Mouse (Mus musculus) spleen, embryonic (tissue): ENCODE measurements around the gene Sim2.

Source experiments
- CTCF ChIA-PET: fragments of 350-600 bp; sonication (Branson Sonifier 250); formaldehyde crosslinking; loops from one replicate; lab custom pipeline; 2022; lab: Charles Lee

Sim2 gene

GRCm38 (mm10) chr16:94094251-94095108, 9.7 kb downstream of the Sim2 start:
- CTCF ChIA-PET: no interaction called here

DNA sequence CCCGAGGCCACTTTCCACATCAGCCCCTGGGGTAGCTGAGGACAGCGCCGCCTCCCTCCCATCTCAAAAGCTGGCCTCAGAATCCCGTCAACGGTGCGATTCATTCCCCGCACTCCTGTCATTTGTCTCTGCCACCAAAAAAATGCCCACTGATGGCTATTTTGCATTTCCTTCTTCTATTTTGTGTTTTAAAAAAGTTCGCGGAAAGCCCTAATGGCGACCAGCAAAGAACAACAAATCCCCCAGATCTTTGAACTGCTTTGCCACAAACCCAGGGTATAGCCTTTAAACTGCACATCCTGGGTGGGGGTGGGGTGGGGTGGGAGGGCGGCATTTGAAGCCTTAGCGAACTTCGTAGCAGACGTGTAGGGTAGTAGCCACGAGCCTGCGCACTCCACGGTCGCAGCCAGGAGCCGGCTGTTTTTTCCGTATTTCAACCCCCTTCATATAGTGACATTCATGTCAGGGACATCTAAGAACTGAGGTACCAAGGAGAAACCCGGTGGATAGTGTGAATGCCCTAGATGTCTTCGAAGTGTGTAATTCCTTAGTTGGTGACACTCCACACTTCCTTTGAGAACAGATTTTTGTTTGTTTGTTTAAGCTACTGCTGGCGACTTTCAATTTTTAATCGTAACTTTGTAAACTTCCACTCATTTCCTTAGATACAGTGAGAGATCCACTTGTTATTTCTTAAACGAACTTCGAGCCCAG, 10.5 kb downstream of the Sim2 start:
- CTCF ChIA-PET: interaction anchor here (0.7 kb wide), 1 partner anchor 62 kb away, joined by 3 read pairs; no protein-coding TSS in a partner anchor

- CTCF ChIA-PET: no interaction called here
These were observed 11.7 kb downstream of the Sim2 start for GRCm38 (mm10) chr16:94096479-94096878.

- CTCF ChIA-PET: no interaction called here
These were observed 13.2 kb downstream of the Sim2 start for GRCm38 (mm10) chr16:94097724-94098455.

DNA sequence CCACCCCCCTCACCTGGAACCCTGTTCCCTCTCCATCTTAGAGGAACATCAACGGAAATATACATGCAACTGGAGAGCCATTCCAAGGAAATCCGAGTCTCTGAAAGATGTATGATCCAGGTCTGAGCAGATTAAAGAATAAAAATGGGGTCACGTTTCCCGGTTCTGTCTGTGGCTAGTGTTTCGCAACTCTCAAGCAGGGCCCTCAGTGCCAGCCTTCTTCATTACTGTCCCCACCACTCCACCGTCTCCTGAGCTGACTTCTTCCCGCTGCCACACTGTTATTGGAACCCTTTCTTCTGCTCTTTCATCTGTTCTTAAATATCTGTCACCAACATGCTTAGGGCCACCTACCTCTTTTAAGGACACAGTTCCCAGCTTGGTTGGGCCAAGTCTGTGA, 28.4 kb downstream of the Sim2 start:
- CTCF ChIA-PET: no interaction called here

- CTCF ChIA-PET: no interaction called here
These were observed 30.0 kb downstream of the Sim2 start for GRCm38 (mm10) chr16:94114693-94115092.

DNA sequence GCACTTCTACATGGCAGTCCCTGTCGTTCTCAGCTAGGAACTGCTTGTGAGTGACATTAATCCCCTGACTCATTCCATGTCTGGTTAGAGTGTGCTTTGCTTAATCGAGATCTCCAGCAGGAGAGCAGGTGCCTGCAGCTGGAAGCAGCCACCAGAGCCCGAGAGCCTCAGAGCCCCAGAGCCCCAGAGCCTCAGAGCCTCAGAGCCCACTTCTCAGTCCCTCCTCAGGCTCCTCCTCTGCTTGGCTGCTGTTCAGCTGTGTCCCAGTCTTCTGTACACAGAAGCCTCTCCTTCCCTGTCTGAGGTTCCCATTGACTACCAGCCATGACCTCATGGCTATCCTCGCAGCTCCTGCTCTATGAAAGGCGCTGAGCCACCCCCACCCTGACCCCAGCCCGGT, 32.6 kb downstream of the Sim2 start:
- CTCF ChIA-PET: no interaction called here

DNA sequence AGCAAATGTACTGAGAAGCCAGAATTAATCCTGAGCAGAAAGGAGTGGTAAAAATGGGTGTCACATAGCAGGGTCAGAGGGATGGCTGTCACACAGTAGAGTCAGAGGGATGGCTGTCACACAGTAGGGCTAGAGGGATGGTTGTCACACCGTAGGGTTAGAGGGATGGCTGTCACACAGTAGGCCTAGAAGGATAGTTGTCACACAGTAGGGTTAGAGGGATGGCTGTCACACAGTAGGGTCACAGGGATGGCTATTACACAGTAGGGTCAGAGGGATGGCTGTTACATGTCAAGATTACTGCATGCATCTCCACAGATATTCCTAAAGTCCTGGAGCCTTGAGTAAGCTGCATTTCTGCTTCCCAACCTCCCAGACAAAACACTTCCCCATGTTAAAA, 33.7 kb downstream of the Sim2 start:
- CTCF ChIA-PET: no interaction called here

GRCm38 (mm10) chr16:94122347-94122746, 37.6 kb downstream of the Sim2 start:
- CTCF ChIA-PET: no interaction called here

DNA sequence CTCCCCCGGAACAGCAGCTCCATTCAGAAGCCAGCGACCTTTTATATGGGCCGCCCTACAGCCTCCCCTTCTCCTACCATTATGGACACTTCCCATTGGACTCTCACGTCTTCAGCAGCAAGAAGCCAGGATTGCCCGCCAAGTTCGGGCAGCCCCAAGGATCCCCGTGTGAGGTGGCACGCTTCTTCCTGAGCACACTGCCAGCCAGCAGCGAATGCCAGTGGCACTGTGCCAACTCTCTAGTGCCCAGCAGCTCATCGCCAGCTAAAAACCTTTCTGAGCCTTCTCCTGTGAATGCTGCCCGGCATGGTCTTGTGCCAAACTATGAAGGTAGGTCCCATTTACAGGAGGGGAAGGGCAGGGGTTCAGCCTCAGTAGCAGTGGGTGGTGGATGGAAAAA, 38.5 kb downstream of the Sim2 start:
- CTCF ChIA-PET: no interaction called here

DNA sequence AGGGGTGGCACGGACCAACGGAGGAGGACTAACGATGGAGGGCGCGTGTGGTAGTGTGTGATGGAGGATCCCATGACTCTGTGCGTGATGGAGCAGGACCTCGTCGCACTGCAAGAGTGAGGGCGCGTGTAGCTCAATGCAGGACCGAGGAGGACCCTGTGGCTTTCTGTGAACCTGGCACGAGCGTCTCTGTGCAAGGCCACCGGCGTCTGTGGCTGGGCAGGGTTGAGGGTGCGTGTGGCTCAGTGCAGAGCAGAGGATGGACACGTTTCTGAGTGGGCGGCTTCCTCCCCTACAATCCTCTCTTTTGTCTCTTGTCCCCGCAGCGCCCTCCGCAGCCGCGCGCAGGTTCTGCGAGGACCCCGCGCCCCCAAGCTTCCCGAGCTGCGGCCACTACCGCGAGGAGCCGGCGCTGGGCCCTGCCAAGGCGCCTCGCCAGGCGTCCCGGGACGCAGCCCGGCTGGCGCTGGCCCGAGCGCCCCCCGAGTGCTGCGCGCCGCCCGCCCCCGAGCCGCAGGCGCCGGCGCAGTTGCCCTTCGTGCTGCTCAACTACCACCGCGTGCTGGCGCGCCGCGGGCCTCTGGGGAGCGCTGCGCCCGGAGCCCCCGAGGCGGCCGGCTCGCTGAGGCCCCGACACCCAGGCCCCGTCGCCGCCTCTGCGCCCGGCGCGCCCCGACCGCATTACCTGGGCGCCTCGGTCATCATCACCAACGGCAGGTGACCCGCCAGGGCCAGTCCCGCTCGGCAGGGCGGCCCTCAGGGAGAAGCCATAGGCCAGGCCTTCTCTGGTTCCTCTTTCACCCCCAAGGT, 40.6 kb downstream of the Sim2 start:
- CTCF ChIA-PET: no interaction called here

GRCm38 (mm10) chr16:94126200-94126599, 41.5 kb downstream of the Sim2 start:
- CTCF ChIA-PET: no interaction called here

GRCm38 (mm10) chr16:94128236-94128835, 43.6 kb downstream of the Sim2 start:
- CTCF ChIA-PET: no interaction called here

DNA sequence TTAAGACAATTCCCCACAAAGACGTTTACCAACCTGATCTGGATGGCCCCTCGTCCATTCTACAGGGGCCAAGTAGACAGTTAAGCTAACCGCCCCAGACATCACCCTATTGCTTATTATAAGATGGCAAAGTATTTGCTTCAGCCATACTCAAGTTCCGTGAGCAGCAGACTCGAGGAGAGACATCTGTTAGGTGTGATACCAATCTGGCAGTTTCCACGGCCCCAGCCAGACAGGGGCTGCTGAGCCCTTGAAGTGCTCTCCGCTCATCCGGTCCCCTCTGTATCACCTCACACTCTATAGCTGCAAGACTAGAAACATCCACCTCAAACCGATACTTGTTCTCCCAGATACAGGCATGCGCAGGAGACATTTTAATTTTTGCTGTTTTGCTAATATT, 49.5 kb downstream of the Sim2 start:
- CTCF ChIA-PET: no interaction called here

- CTCF ChIA-PET: no interaction called here
These were observed 56.0 kb downstream of the Sim2 start for GRCm38 (mm10) chr16:94140746-94141145.

GRCm38 (mm10) chr16:94143325-94143724, 58.6 kb downstream of the Sim2 start:
- CTCF ChIA-PET: no interaction called here

- CTCF ChIA-PET: no interaction called here
These were observed 63.4 kb downstream of the Sim2 start for GRCm38 (mm10) chr16:94148139-94148538.

GRCm38 (mm10) chr16:94150125-94151103, 65.7 kb downstream of the Sim2 start:
- CTCF ChIA-PET: no interaction called here

DNA sequence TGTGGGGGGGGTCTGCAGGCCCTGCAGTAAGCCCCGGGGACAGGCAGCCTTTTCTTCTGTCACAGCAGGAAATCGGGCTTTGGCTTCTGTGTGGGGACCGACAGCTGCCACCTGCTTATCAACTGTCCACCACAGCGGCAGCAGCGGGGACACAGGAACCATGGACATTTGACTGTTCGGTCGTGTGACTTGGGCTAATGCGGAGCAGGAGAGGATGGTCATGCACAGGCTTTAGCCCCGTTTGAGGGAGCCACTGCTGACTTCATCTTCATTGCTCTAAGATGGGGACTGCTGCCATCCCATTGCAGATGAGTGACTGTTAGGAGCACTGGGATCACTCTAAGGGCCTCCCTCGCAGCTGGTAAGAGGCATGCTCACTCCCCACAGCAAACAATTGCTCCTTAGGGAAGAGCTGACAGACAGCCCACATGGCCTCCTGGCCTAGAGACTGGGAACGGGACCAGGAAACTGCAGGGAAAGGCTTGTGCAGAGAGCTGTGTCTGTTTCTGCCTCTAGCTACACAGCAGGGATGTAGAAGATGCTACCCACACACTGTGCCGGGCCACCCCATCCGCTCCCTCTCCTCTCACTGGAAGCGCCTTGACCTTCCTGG, 70.4 kb downstream of the Sim2 start:
- CTCF ChIA-PET: no interaction called here
